Mouse (Mus musculus) retina, adult 2 months (tissue): ENCODE measurements around the gene Als2cl.

Experiments used
- DNase-seq: peaks from one replicate; pipeline ENCODE4 v3.0.0-alpha.2; 2012; ENCODE audit warnings: low read depth, low spot score

Gene Als2cl

GRCm38 (mm10) chr9:110879191-110879920 is at the start of gene Als2cl:
Gene Als2cl (plus strand): TSS chr9:110879870.
- DNase-seq, result no peak

GRCm38 (mm10) chr9:110833021-110833420 is 46.6 kb upstream of the Als2cl start:
- no peak for DNase-seq

GRCm38 (mm10) chr9:110834411-110834810 is 45.3 kb upstream of the Als2cl start, which contains the start of gene Prss45:
Gene Prss45 (plus strand): TSS chr9:110834588.
- DNase-seq, result no peak

- DNase-seq, result no peak
Observed at GRCm38 (mm10) chr9:110834961-110835360, 44.7 kb upstream of the Als2cl start.

- no peak for DNase-seq
Observed at GRCm38 (mm10) chr9:110836112-110836511, 43.6 kb upstream of the Als2cl start.

- DNase-seq, result no peak
Observed at GRCm38 (mm10) chr9:110840905-110841304, 38.8 kb upstream of the Als2cl start.

- DNase-seq, result no peak
Observed at GRCm38 (mm10) chr9:110841438-110841837, 38.2 kb upstream of the Als2cl start.

GRCm38 (mm10) chr9:110844206-110844605 is 35.5 kb upstream of the Als2cl start, which contains the start of gene Prss46:
Gene Prss46 (plus strand): TSS chr9:110844506.
- no peak for DNase-seq

- DNase-seq, result no peak
Observed at GRCm38 (mm10) chr9:110849162-110849561, 30.5 kb upstream of the Als2cl start.

- DNase-seq, result no peak
Observed at GRCm38 (mm10) chr9:110855903-110856302, 23.8 kb upstream of the Als2cl start.

- no peak for DNase-seq
Observed at GRCm38 (mm10) chr9:110856920-110857319, 22.8 kb upstream of the Als2cl start.

- no peak for DNase-seq
Observed at GRCm38 (mm10) chr9:110857781-110858472, 21.7 kb upstream of the Als2cl start, which contains the start of gene Prss50. Gene Prss50 (plus strand): TSS chr9:110857967.

GRCm38 (mm10) chr9:110858523-110858922 is 21.1 kb upstream of the Als2cl start:
- DNase-seq, result no peak

- DNase-seq, result no peak
Observed at GRCm38 (mm10) chr9:110858967-110859596, 20.6 kb upstream of the Als2cl start.

GRCm38 (mm10) chr9:110871030-110871429 is 8.6 kb upstream of the Als2cl start:
- peak; percentile 18 for DNase-seq

- DNase-seq, result no peak
Observed at GRCm38 (mm10) chr9:110873681-110874659, 5.7 kb upstream of the Als2cl start.

- DNase-seq, result no peak
Observed at GRCm38 (mm10) chr9:110874660-110875191, 4.9 kb upstream of the Als2cl start.

- DNase-seq, result no peak
Observed at GRCm38 (mm10) chr9:110875288-110875695, 4.4 kb upstream of the Als2cl start.

- no peak for DNase-seq
Observed at GRCm38 (mm10) chr9:110877353-110877752, 2.3 kb upstream of the Als2cl start.

- DNase-seq, result no peak
Observed at GRCm38 (mm10) chr9:110877888-110878287, 1.8 kb upstream of the Als2cl start.
